Mouse (Mus musculus): ENCODE measurements around the gene Pla2g5. TPM values are rescaled to one million over a fixed set of nuclear protein-coding genes. Genes with fewer than 3 reads are reported as not detected.

The Pla2g5 gene
- polyA plus RNA-seq, 1 experiment from 2014 or later: 0.79 TPM

DNA sequence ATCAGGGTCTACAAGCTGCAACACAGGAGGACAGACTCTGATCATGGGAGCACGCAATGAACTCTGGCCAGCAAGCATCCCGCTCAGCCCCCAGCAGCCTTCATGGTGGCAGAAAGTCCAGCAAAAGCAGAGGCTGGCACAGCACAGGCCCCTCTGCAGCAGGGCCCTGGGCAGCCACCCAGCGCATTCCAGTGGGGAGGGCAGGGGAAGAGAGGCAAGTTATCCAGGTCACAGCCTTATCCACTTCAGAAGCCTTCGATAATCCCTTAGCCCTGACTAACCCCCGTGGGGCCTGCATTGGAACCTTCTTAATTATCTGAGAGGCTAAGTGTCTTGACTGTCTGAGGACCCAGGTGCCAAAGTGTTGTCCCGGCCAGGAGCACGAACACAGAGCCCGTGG lies 44.2 kb downstream of the Pla2g5 start:
- H3K27ac ChIP-seq (ENCODE audit: low read length): no peak overlapping the region
- H3K36me3 ChIP-seq (ENCODE audit: control insufficient read depth, insufficient read depth, low read length): no peaks in the 10 kb centered on the region
- no peaks in the 10 kb centered on the region for H3K27me3 ChIP-seq (ENCODE audit: control insufficient read depth, insufficient read depth, low read depth, low read length)
- H3K9me3 ChIP-seq (replicated peaks; ENCODE audit: control insufficient read depth, low read length, poor library complexity, severe bottlenecking): no peaks in the 10 kb centered on the region
- ATAC-seq: no peak
- H3K4me2 ChIP-seq (ENCODE audit: low read length): no peak overlapping the region
- no peaks in the 10 kb centered on the region for H3K4me1 ChIP-seq (ENCODE audit: control insufficient read depth, insufficient read depth, low read length)
- no peak overlapping the region for H3K9ac ChIP-seq (ENCODE audit: low read depth, low read length)
- no peak overlapping the region for H3K4me3 ChIP-seq (ENCODE audit: low read depth, low read length)
- WGBS: 25% methylated on average over 8 of the region's 8 CpGs

DNA sequence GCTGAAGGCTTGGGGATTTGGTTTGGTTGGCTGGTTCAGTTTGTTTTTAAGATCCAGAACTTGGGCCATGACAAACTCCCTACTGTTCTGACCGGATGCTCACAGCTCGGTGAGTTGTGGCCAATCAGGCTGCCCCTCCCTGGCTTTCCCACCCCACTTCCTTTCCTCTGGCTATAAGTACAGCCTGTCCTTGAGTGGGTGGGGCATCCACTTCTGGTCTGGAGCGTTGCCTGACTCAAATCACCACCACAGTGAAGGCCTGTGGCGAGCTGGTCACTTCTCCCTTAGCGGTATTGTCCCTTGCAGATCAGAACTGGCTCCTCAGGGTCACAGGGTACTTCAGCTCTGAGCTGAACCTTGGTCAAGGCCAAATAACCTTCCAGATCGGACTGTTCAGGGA lies 45.5 kb downstream of the Pla2g5 start:
- Histone ChIP-seq H3K27me3 (ENCODE audit: control insufficient read depth, insufficient read depth, low read depth, low read length) (no peaks in the 10 kb centered on the region), H3K9me3 (replicated peaks; ENCODE audit: control insufficient read depth, low read length, poor library complexity, severe bottlenecking) (no peaks in the 10 kb centered on the region), H3K36me3 (ENCODE audit: control insufficient read depth, insufficient read depth, low read length) (no peaks in the 10 kb centered on the region), H3K27ac (ENCODE audit: low read length) (no peak overlapping the region), H3K4me3 (ENCODE audit: low read depth, low read length) (no peak overlapping the region), H3K4me1 (ENCODE audit: control insufficient read depth, insufficient read depth, low read length) (no peaks in the 10 kb centered on the region), H3K9ac (ENCODE audit: low read depth, low read length) (no peak overlapping the region), H3K4me2 (ENCODE audit: low read length) (no peak overlapping the region)
- ATAC-seq: no peak
- 84% methylated on average over 6 of the region's 6 CpGs for WGBS

DNA sequence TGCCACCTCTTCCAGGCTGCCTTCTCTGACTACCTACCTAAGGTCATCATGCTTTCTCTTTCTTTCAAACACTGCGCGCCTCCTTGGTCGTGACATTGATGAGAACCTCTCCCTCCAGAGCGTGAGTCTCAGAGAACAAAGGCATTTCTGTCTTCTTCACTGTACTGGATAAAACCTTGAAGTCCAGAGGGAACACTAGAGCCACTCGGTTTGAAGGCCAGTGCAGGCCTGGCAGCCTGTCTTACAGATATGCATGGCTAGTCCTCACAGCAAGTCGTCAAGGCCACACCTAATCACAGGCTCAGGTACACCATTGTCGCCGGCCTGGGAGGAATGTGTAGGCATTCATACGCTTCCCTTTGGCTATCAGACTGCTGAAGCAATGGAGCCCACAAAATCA lies 47.1 kb downstream of the Pla2g5 start:
- no peaks in the 10 kb centered on the region for H3K27me3 ChIP-seq (ENCODE audit: control insufficient read depth, insufficient read depth, low read depth, low read length)
- H3K4me1 ChIP-seq (ENCODE audit: control insufficient read depth, insufficient read depth, low read length): no peaks in the 10 kb centered on the region
- 85% methylated on average over 9 of the region's 9 CpGs for WGBS
- H3K27ac ChIP-seq (ENCODE audit: low read length): no peak overlapping the region
- no peak overlapping the region for H3K4me2 ChIP-seq (ENCODE audit: low read length)
- no peaks in the 10 kb centered on the region for H3K9me3 ChIP-seq (replicated peaks; ENCODE audit: control insufficient read depth, low read length, poor library complexity, severe bottlenecking)
- no peak overlapping the region for H3K9ac ChIP-seq (ENCODE audit: low read depth, low read length)
- ATAC-seq: no peak
- no peaks in the 10 kb centered on the region for H3K36me3 ChIP-seq (ENCODE audit: control insufficient read depth, insufficient read depth, low read length)
- no peak overlapping the region for H3K4me3 ChIP-seq (ENCODE audit: low read depth, low read length)

DNA sequence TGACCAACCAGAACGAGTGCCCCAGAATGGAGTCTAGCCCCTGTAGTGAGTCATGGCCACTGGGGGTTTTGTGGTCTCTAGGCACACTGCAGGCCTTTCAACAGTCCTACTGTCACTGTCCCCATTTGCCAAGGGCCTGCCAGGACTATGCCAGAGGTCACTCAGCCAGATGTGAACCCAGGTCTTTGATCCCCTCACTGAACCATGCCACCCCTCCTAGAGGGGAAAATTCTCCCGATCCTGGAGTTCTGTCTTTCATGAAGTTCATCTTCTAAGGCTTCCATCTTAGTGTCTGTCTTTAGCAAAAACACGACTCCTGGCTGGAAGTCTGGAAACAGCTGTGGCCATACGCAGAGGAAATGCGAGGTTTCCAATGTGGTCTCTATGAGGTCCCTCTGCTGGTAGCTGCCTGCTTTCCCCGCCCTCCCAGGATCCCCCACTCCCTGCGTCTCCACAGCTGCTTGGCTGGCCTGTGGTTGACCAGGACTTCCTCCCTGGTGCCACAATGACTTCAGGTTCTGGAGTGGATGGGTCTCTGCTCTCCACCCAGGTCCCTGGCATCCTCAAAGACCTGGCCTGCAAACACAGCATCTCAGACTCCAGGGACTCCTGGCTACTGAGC lies 56.3 kb downstream of the Pla2g5 start:
- Histone ChIP-seq H3K27me3 (ENCODE audit: control insufficient read depth, insufficient read depth, low read depth, low read length) (no peaks in the 10 kb centered on the region), H3K27ac (ENCODE audit: low read length) (no peak overlapping the region), H3K4me1 (ENCODE audit: control insufficient read depth, insufficient read depth, low read length) (no peaks in the 10 kb centered on the region), H3K9ac (ENCODE audit: low read depth, low read length) (no peak overlapping the region), H3K36me3 (ENCODE audit: control insufficient read depth, insufficient read depth, low read length) (no peaks in the 10 kb centered on the region), H3K4me2 (ENCODE audit: low read length) (no peak overlapping the region), H3K9me3 (replicated peaks; ENCODE audit: control insufficient read depth, low read length, poor library complexity, severe bottlenecking) (no peaks in the 10 kb centered on the region), H3K4me3 (ENCODE audit: low read depth, low read length) (no peak overlapping the region)
- WGBS: 82% methylated on average over 7 of the region's 7 CpGs
- ATAC-seq: no peak

DNA sequence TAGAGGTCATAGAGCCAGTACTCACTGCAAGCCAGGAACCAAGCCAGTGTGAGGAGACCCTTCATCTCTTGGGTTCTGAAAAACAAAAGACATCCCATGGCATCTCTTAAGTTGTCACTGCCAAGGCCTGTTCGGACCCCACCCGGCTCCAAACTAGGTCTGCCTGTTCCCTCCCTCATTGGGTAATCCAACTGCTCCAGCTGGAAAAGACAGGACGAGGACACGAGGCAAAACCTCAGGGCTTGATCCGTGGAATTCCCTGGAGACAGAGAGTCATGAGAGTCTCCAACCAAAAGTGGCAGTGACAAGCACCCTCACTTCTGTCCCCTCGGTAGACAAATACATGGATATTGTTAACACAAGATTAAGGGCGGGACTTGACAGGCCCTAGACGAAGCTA lies 57.1 kb downstream of the Pla2g5 start:
- Histone ChIP-seq H3K4me1 (ENCODE audit: control insufficient read depth, insufficient read depth, low read length) (no peaks in the 10 kb centered on the region), H3K4me2 (ENCODE audit: low read length) (no peak overlapping the region), H3K9ac (ENCODE audit: low read depth, low read length) (no peak overlapping the region), H3K9me3 (replicated peaks; ENCODE audit: control insufficient read depth, low read length, poor library complexity, severe bottlenecking) (no peaks in the 10 kb centered on the region), H3K27me3 (ENCODE audit: control insufficient read depth, insufficient read depth, low read depth, low read length) (no peaks in the 10 kb centered on the region), H3K27ac (ENCODE audit: low read length) (no peak overlapping the region), H3K36me3 (ENCODE audit: control insufficient read depth, insufficient read depth, low read length) (no peaks in the 10 kb centered on the region), H3K4me3 (ENCODE audit: low read depth, low read length) (no peak overlapping the region)
- WGBS: 92% methylated on average over 8 of the region's 8 CpGs
- no peak for ATAC-seq

DNA sequence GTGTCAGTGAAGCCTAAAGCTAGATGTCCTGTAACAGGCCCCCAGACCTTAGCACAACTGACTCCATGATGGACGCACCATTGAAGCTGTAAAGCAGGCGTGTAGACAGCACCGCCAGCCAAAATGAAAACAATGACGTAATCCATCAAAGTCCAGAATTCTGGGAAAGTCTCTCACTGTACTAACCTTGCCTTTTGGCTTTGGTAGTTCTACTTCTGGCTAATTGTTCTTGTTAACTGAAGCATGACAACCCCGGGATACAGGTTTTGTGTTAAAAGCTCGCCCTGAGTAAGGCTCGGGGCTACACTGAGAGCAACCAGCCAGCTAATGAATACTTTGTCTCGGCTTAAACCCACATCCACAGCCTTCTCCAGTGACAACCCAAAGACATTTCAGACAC lies 58.0 kb downstream of the Pla2g5 start:
- Histone ChIP-seq H3K27me3 (ENCODE audit: control insufficient read depth, insufficient read depth, low read depth, low read length) (no peaks in the 10 kb centered on the region), H3K4me3 (ENCODE audit: low read depth, low read length) (no peak overlapping the region), H3K27ac (ENCODE audit: low read length) (no peak overlapping the region), H3K4me1 (ENCODE audit: control insufficient read depth, insufficient read depth, low read length) (no peaks in the 10 kb centered on the region), H3K9me3 (replicated peaks; ENCODE audit: control insufficient read depth, low read length, poor library complexity, severe bottlenecking) (no peaks in the 10 kb centered on the region), H3K36me3 (ENCODE audit: control insufficient read depth, insufficient read depth, low read length) (no peaks in the 10 kb centered on the region), H3K9ac (ENCODE audit: low read depth, low read length) (no peak overlapping the region), H3K4me2 (ENCODE audit: low read length) (no peak overlapping the region)
- 44% methylated on average over 8 of the region's 8 CpGs for WGBS
- ATAC-seq: no peak

DNA sequence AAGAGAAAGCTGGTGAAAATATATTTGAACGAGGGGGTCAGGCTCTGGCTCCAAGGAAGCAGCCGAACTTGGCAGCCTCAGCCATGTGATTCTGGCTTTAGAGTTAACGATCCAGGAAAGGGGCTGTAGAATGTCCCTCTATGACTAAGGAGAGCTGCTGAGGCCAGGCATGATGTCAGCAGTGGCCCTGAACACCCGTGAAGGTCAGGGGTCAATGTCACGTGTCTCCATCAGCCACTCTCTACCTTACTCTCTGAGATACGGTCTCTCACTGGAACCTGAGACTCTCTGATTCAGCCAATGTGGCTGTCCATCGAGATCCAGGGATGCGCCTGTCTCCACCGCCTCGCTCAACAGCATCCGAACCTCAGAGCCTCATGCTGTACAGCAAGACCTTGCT lies 60.4 kb downstream of the Pla2g5 start:
- Histone ChIP-seq H3K9me3 (replicated peaks; ENCODE audit: control insufficient read depth, low read length, poor library complexity, severe bottlenecking) (no peaks in the 10 kb centered on the region), H3K27me3 (ENCODE audit: control insufficient read depth, insufficient read depth, low read depth, low read length) (no peaks in the 10 kb centered on the region), H3K9ac (ENCODE audit: low read depth, low read length) (no peak overlapping the region), H3K4me2 (ENCODE audit: low read length) (no peak overlapping the region), H3K27ac (ENCODE audit: low read length) (no peak overlapping the region), H3K4me1 (ENCODE audit: control insufficient read depth, insufficient read depth, low read length) (no peaks in the 10 kb centered on the region), H3K36me3 (ENCODE audit: control insufficient read depth, insufficient read depth, low read length) (no peaks in the 10 kb centered on the region), H3K4me3 (ENCODE audit: low read depth, low read length) (no peak overlapping the region)
- 90% methylated on average over 11 of the region's 11 CpGs for WGBS
- ATAC-seq: no peak

DNA sequence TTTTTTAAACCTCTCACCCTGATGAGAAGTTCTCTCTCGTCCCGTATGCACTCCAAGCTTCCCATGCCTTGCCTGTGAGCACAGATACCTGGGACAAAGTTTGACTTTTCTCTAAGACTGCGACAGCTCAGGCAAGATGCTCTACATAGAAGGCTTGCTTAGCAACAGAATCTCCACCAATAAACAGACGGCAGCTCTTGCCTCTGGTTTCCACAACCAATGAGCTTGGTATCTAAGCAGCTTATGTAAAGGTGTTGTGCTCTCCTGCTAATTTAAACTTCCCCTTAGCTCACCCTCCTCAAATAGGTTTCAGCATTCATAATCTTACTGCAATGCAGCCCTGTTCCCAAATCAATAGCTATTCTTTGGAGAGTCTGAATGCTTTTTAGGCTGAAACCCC lies 61.7 kb downstream of the Pla2g5 start:
- no peaks in the 10 kb centered on the region for H3K36me3 ChIP-seq (ENCODE audit: control insufficient read depth, insufficient read depth, low read length)
- H3K27me3 ChIP-seq (ENCODE audit: control insufficient read depth, insufficient read depth, low read depth, low read length): no peaks in the 10 kb centered on the region
- no peaks in the 10 kb centered on the region for H3K4me1 ChIP-seq (ENCODE audit: control insufficient read depth, insufficient read depth, low read length)
- no peaks in the 10 kb centered on the region for H3K9me3 ChIP-seq (replicated peaks; ENCODE audit: control insufficient read depth, low read length, poor library complexity, severe bottlenecking)
- WGBS: 88% methylated on average over 4 of the region's 4 CpGs
- no peak for ATAC-seq
- no peak overlapping the region for H3K4me3 ChIP-seq (ENCODE audit: low read depth, low read length)
- no peak overlapping the region for H3K27ac ChIP-seq (ENCODE audit: low read length)
- H3K9ac ChIP-seq (ENCODE audit: low read depth, low read length): no peak overlapping the region
- H3K4me2 ChIP-seq (ENCODE audit: low read length): no peak overlapping the region

DNA sequence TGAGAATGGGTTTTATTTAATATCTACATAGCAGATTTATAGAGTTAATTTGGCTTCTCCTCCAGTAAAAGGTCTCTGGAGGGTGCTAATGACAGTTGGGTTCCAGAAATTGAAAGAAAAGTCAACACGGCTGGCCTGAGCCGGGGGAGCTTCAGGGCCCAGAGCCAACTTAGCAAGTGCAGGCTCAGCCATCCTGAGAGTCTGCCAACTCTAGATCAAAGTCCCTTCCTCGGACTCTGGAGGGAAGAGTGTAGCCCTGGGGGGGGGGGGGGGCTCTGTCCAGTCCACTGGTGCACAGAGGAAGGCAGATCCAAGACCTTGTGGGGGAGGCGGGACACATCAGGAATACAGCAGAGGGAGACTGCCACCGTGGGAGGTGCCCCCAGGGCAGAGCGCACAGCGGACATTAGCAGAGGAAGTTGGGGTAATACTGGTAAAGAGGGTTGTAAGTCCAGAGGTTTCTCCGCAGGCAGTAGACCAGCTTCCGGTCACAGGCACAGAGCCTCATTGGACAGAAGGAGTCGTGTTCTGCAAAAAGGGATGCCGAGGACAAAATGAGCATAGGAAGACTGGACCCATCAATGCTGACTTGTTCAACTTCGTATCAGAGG lies 63.0 kb downstream of the Pla2g5 start:
- H3K9ac ChIP-seq (ENCODE audit: low read depth, low read length): no peak overlapping the region
- no peak overlapping the region for H3K4me3 ChIP-seq (ENCODE audit: low read depth, low read length)
- WGBS: 70% methylated on average over 12 of the region's 12 CpGs
- H3K27ac ChIP-seq (ENCODE audit: low read length): no peak overlapping the region
- no peaks in the 10 kb centered on the region for H3K9me3 ChIP-seq (replicated peaks; ENCODE audit: control insufficient read depth, low read length, poor library complexity, severe bottlenecking)
- H3K27me3 ChIP-seq (ENCODE audit: control insufficient read depth, insufficient read depth, low read depth, low read length): no peaks in the 10 kb centered on the region
- no peak overlapping the region for H3K4me2 ChIP-seq (ENCODE audit: low read length)
- H3K4me1 ChIP-seq (ENCODE audit: control insufficient read depth, insufficient read depth, low read length): no peaks in the 10 kb centered on the region
- no peaks in the 10 kb centered on the region for H3K36me3 ChIP-seq (ENCODE audit: control insufficient read depth, insufficient read depth, low read length)
- no peak for ATAC-seq

All from midbrain, embryonic 16.5 days (tissue).